Mouse (Mus musculus) liver, adult 2 months (tissue): ENCODE data around the gene 9230112D13Rik. TPM values are rescaled to one million over a fixed set of nuclear protein-coding genes. Genes with fewer than 3 reads are reported as not detected.

Experiments
- DNase-seq: peaks from one replicate; pipeline ENCODE4 v3.0.0-alpha.2; 2011; ENCODE audit warnings: low read depth, low spot score; ENCODE audit errors: extremely low read depth
- H3K27ac ChIP-seq: fragments of 200-500 bp; replicated peaks from 2 replicates; pipeline ENCODE4 v1.5.1; 2012; ENCODE audit warnings: low read depth, mild to moderate bottlenecking, control low read depth, inconsistent platforms, low read length; ENCODE audit not compliant: insufficient read depth
- H3K27me3 ChIP-seq: fragments of 200-500 bp; 2 replicates; pipeline ENCODE4 v1.6.1; 2012; ENCODE audit warnings: mild to moderate bottlenecking, moderate library complexity, low read length, inconsistent platforms; ENCODE audit not compliant: control insufficient read depth, insufficient read depth
- H3K36me3 ChIP-seq: fragments of 200-500 bp; 2 replicates; pipeline ENCODE4 v1.6.1; 2012; ENCODE audit warnings: low read length, inconsistent platforms; ENCODE audit not compliant: control insufficient read depth, insufficient read depth
- H3K4me1 ChIP-seq: fragments of 200-500 bp; 2 replicates; pipeline ENCODE4 v1.6.1; 2011; ENCODE audit warnings: low read length; ENCODE audit not compliant: control insufficient read depth, insufficient read depth
- H3K4me3 ChIP-seq: fragments of 200-500 bp; 2 replicates; pipeline ENCODE4 v1.5.1; 2011; ENCODE audit warnings: low read depth, mild to moderate bottlenecking, control low read depth, low read length, moderate library complexity; ENCODE audit not compliant: insufficient read depth
- H3K79me2 ChIP-seq: fragments of 200-500 bp; 2 replicates; pipeline ENCODE4 v1.6.1; 2012; ENCODE audit warnings: inconsistent platforms, mild to moderate bottlenecking, low read length, moderate library complexity; ENCODE audit not compliant: control insufficient read depth, insufficient read depth
- H3K9ac ChIP-seq: fragments of 200-500 bp; 2 replicates; pipeline ENCODE4 v1.6.1; 2012; ENCODE audit warnings: low read depth, mild to moderate bottlenecking, control low read depth, inconsistent platforms, low read length
- CTCF ChIP-seq: fragments of 200-500 bp; IDR thresholded peaks from 2 replicates; pipeline ENCODE4 v1.5.1; 2011; ENCODE audit warnings: low read depth, low read length, control low read depth
- POLR2A ChIP-seq: fragments of 200-500 bp; IDR thresholded peaks from 2 replicates; pipeline ENCODE4 v1.6.1; 2011; ENCODE audit warnings: low read length, control low read depth; ENCODE audit not compliant: insufficient read depth; ENCODE audit errors: extremely low read depth
- WGBS: fragments of 180-500 bp; shearing (Covaris S2); methylation state at CpG from one replicate; pipeline ENCODE4 v1.1.7; 2018; 5-methylcytosine and 5-hydroxymethylcytosine counted together
- polyA plus RNA-seq: library from polyadenylated mRNA; depleted of rRNA; stranded (reverse); fragments of >200 nt; gene quantifications from 2 replicates; pipeline ENCODE4 v1.2.3, GENCODE M21; 2012
- total RNA-seq: library from RNA; depleted of rRNA; stranded (reverse); fragments of >200 nt; gene quantifications from 2 replicates; pipeline ENCODE4 v1.2.3, GENCODE M21; 2014

Gene 9230112D13Rik
- total and polyA plus RNA-seq, 2 experiments: not detected

DNA sequence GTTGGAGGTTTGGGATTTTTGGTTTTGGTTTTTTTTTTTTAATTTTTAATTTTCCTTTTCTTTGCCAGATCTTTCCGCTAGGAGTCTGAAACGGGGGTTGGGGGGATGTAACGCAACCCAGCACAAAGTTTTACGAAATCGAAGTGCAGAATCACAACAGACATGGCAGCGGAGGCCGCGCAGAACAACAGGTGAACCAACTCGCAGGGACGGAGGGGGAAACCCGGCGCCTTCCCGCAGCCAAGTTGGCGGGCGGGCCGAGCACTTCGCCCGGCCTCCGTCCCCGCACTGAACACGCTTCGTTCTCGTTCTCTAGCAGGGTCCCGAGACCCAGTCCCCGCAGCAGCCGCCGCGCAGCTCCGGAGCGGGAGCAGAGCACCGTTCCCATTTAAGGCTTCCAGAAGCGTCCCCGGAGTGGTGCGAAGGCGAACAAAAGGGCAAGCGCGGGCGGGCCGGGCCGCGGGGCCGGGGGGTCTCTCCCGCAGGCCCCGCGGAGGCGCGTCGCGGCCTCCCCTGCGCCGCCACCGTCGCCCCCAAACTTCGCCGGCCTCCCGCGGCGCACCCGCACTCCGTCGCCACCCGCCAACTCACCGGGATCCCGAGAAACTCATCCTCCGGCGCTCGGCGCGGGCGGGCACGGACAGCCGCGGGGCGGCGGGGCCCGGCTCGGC lies 20.7 kb downstream of the 9230112D13Rik start:
- Histone ChIP-seq H3K4me3 (peak overlapping the region; percentile 98), H3K27me3 (no peaks in the 10 kb centered on the region), H3K9ac (peak overlapping the region; percentile 96), H3K27ac (peak overlapping the region; percentile 96), H3K36me3 (no peaks in the 10 kb centered on the region), H3K79me2 (peaks cover 27% of the 10 kb centered on the region; the same call in 1 of the 2 replicates), H3K4me1 (peaks cover 20% of the 10 kb centered on the region)
- TF ChIP-seq CTCF: no peak
- TF ChIP-seq POLR2A: peak; percentile 41; the same call in 1 of the 2 replicates
- under 1% methylated on average over 77 of the region's 77 CpGs for WGBS
- DNase-seq: peak; percentile 59

DNA sequence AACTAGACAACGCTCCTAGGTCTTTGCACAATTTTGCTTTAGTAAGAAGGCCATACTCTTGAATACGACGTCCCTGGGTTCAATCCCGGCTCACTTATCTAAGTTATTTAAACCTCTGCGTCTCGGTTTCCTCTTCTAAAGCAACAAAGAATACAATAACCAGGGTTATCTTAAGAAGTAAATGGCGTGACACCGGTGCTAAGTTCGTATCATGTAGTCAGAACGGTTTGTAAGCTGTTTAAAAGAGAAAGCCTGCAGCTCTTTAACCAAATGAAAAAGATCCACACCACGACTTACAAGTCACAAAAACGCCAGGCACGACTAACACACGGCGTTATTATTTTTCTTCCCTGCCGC lies 21.2 kb downstream of the 9230112D13Rik start:
- H3K4me3 ChIP-seq: peak overlapping the region; percentile 98
- H3K79me2 ChIP-seq: peaks cover 27% of the 10 kb centered on the region; the same call in 1 of the 2 replicates
- peak; percentile 66 for DNase-seq
- no peaks in the 10 kb centered on the region for H3K36me3 ChIP-seq
- TF ChIP-seq CTCF: no peak
- TF ChIP-seq POLR2A: no peak
- H3K27me3 ChIP-seq: no peaks in the 10 kb centered on the region
- peak overlapping the region; percentile 96 for H3K9ac ChIP-seq
- H3K4me1 ChIP-seq: peaks cover 20% of the 10 kb centered on the region
- peak overlapping the region; percentile 96 for H3K27ac ChIP-seq
- 1% methylated on average over 16 of the region's 16 CpGs for WGBS

DNA sequence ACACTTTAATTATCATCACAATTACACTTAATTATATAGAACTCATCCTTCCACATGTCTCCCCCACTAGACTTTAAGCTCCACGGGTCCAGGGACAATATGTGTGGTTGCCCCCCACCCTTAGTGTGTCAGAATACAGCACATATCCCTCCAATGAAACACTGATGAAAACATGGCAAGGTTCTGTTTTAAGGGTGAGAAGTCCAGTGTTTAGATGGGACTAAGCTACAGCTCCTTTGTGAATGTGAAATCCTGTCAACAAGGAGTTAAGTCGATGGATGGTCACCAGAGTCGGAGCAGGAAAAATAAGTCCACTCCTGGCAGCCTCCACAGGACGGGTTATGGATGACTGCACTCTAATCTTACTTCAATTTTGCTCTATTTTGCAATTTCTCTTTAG lies 22.3 kb downstream of the 9230112D13Rik start:
- TF ChIP-seq POLR2A (no peak), CTCF (no peak)
- Histone ChIP-seq H3K36me3 (no peaks in the 10 kb centered on the region), H3K79me2 (peaks cover 30% of the 10 kb centered on the region; the same call in 1 of the 2 replicates), H3K27me3 (no peaks in the 10 kb centered on the region), H3K9ac (no peak overlapping the region), H3K4me1 (peaks cover 22% of the 10 kb centered on the region), H3K4me3 (no peak overlapping the region), H3K27ac (no peak overlapping the region)
- 9% methylated on average over 4 of the region's 4 CpGs for WGBS
- no peak for DNase-seq

DNA sequence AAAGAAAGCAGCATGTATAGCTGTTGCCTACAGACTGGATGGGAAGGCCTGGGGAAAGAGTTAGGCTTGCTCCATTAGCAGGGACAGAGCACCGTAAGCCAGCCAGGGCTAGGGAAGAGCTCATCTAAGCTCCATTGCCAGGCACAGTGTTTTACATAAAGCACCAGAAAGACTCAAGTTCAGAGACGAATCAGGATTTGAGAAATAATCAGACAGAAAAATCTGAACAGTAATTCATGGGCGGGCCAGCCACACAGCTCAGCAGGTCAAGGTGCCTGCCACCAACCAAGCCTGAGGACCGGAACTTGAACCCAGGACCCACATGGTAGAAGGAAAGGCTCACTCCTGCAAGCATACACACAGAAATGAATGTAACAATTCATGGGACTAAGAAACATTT lies 22.9 kb downstream of the 9230112D13Rik start:
- WGBS: 50% methylated on average over 4 of the region's 4 CpGs
- H3K27me3 ChIP-seq: no peaks in the 10 kb centered on the region
- no peak overlapping the region for H3K9ac ChIP-seq
- no peaks in the 10 kb centered on the region for H3K36me3 ChIP-seq
- H3K27ac ChIP-seq: no peak overlapping the region
- H3K79me2 ChIP-seq: peaks cover 30% of the 10 kb centered on the region; the same call in 1 of the 2 replicates
- no peak for DNase-seq
- TF ChIP-seq CTCF (no peak), POLR2A (no peak)
- H3K4me1 ChIP-seq: peaks cover 20% of the 10 kb centered on the region
- H3K4me3 ChIP-seq: no peak overlapping the region

DNA sequence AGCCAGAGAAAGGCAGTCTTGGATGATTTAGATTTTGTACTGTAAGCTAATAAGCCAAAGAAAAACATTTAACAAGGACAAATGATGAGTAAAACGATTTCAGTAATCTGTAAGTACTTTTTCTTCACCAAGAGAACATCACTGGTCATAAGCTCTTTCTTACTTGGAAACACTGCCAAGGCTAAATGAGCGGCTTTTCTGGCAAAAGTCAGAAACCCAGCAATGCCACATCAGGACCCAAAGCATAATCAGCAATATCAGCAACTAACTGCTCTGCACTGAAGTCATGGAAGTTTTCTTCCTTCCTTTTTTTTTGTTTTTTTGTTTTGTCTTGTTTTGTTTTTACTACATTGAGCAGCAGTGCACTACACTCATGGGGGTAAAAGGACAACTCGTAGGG lies 25.3 kb downstream of the 9230112D13Rik start:
- peaks cover 23% of the 10 kb centered on the region for H3K4me1 ChIP-seq
- WGBS: 30% methylated on average over 3 of the region's 3 CpGs
- no peak for DNase-seq
- no peaks in the 10 kb centered on the region for H3K36me3 ChIP-seq
- no peak overlapping the region for H3K9ac ChIP-seq
- TF ChIP-seq POLR2A (no peak), CTCF (no peak)
- no peaks in the 10 kb centered on the region for H3K27me3 ChIP-seq
- H3K4me3 ChIP-seq: no peak overlapping the region
- no peak overlapping the region for H3K27ac ChIP-seq
- H3K79me2 ChIP-seq: peaks cover 41% of the 10 kb centered on the region

DNA sequence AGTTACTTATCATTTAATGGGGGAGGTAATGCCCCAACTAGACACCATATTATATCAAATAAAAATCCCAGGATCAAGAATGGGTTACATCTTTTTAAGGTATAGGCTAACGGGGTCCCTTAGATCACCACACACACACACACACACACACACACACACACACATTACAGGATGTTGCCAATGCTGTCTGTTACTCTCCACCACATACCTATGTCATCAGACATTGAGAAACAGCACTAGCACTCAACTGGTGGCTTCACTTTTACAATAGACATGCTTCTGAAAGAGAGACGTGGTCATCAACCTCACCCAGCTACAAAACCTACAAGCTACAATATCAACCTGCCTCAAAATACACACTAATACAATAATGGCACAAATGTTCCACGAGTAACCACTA lies 28.9 kb downstream of the 9230112D13Rik start:
- peaks cover 35% of the 10 kb centered on the region for H3K79me2 ChIP-seq
- TF ChIP-seq CTCF (no peak), POLR2A (no peak)

More for the DNA sequence above, 28.9 kb downstream of the 9230112D13Rik start:
- WGBS: 54% methylated on average over 3 of the region's 3 CpGs
- peaks cover 26% of the 10 kb centered on the region for H3K4me1 ChIP-seq
- no peak for DNase-seq
- H3K9ac ChIP-seq: no peak overlapping the region
- no peaks in the 10 kb centered on the region for H3K36me3 ChIP-seq
- H3K27ac ChIP-seq: no peak overlapping the region
- no peak overlapping the region for H3K4me3 ChIP-seq
- no peaks in the 10 kb centered on the region for H3K27me3 ChIP-seq
